Mouse (Mus musculus) embryonic fibroblast, embryonic 13.5 days (primary cell): ENCODE measurements around the gene Mpo. TPM values are rescaled to one million over a fixed set of nuclear protein-coding genes. Genes with fewer than 3 reads are reported as not detected.
A peak's percentile ranks its signal among the peaks of the same experiment; 100 is the strongest.

ENCODE experiments used
- H3K27ac ChIP-seq: 2 replicates; pipeline ENCODE4 v1.5.1; 2012; ENCODE audit warnings: low read length, control low read depth, inconsistent platforms; ENCODE audit not compliant: insufficient read depth
- H3K4me1 ChIP-seq: 2 replicates; pipeline ENCODE4 v1.6.1; 2011; ENCODE audit warnings: low read length; ENCODE audit not compliant: control insufficient read depth, insufficient read depth
- H3K4me3 ChIP-seq: 2 replicates; pipeline ENCODE4 v1.5.1; 2011; ENCODE audit warnings: mild to moderate bottlenecking, control low read depth, low read length; ENCODE audit not compliant: insufficient read depth
- CTCF ChIP-seq: IDR thresholded peaks from 2 replicates; pipeline ENCODE4 v1.5.1; 2011; ENCODE audit warnings: mild to moderate bottlenecking, control low read depth, low read length, moderate library complexity, borderline replicate concordance; ENCODE audit not compliant: insufficient read depth
- POLR2A ChIP-seq: IDR thresholded peaks from 2 replicates; pipeline ENCODE4 v1.6.1; 2011; ENCODE audit warnings: low read depth, mild to moderate bottlenecking, control low read depth, low read length, moderate library complexity
- polyA plus RNA-seq: library from polyadenylated mRNA; stranded (reverse); fragments of >200 nt; gene quantifications from 2 replicates; pipeline ENCODE4 v1.2.4, GENCODE M21; 2011; ENCODE audit warnings: low read depth; ENCODE audit not compliant: missing spikeins, insufficient read length

The Mpo gene
- polyA plus RNA-seq, 1 experiment = not detected

GRCm38 (mm10) chr11:87762702-87763385 is 30.5 kb upstream of the Mpo start:
- TF ChIP-seq CTCF (no peak), POLR2A (no peak)
- Histone ChIP-seq H3K4me1 (no peaks in the 10 kb centered on the region; the same call in 1 of the 2 replicates), H3K27ac (no peak overlapping the region), H3K4me3 (no peak overlapping the region)

- H3K4me3 ChIP-seq = no peak overlapping the region
- no peak overlapping the region for H3K27ac ChIP-seq
- H3K4me1 ChIP-seq = no peaks in the 10 kb centered on the region; the same call in 1 of the 2 replicates
- TF ChIP-seq CTCF (no peak), POLR2A (no peak)
These were observed 29.8 kb upstream of the Mpo start for GRCm38 (mm10) chr11:87763511-87763987.

- no peaks in the 10 kb centered on the region; the same call in 1 of the 2 replicates for H3K4me1 ChIP-seq
- H3K27ac ChIP-seq = no peak overlapping the region
- H3K4me3 ChIP-seq = peak overlapping the region; percentile 5; the same call in 1 of the 2 replicates
- no peak for TF ChIP-seq POLR2A
- no peak for TF ChIP-seq CTCF
These were observed 29.1 kb upstream of the Mpo start for GRCm38 (mm10) chr11:87763988-87764876.

GRCm38 (mm10) chr11:87768745-87769144 is 24.6 kb upstream of the Mpo start:
- no peak overlapping the region for H3K4me3 ChIP-seq
- H3K27ac ChIP-seq = no peak overlapping the region
- no peaks in the 10 kb centered on the region for H3K4me1 ChIP-seq
- TF ChIP-seq POLR2A = no peak
- no peak for TF ChIP-seq CTCF

GRCm38 (mm10) chr11:87770989-87771388 is 22.4 kb upstream of the Mpo start:
- no peaks in the 10 kb centered on the region for H3K4me1 ChIP-seq
- no peak overlapping the region for H3K27ac ChIP-seq
- no peak overlapping the region for H3K4me3 ChIP-seq
- TF ChIP-seq POLR2A = no peak
- TF ChIP-seq CTCF = peak; percentile 61

- Histone ChIP-seq H3K4me1 (no peaks in the 10 kb centered on the region), H3K27ac (no peak overlapping the region), H3K4me3 (no peak overlapping the region)
- TF ChIP-seq CTCF (no peak), POLR2A (no peak)
These were observed 21.0 kb upstream of the Mpo start for GRCm38 (mm10) chr11:87772354-87772753.

GRCm38 (mm10) chr11:87778100-87778765 is 15.1 kb upstream of the Mpo start:
- TF ChIP-seq CTCF = no peak
- no peak for TF ChIP-seq POLR2A
- no peaks in the 10 kb centered on the region for H3K4me1 ChIP-seq
- H3K4me3 ChIP-seq = peak overlapping the region; percentile 6; the same call in 1 of the 2 replicates
- no peak overlapping the region for H3K27ac ChIP-seq

GRCm38 (mm10) chr11:87778915-87779314 is 14.5 kb upstream of the Mpo start:
- H3K27ac ChIP-seq = no peak overlapping the region
- H3K4me1 ChIP-seq = no peaks in the 10 kb centered on the region
- H3K4me3 ChIP-seq = no peak overlapping the region
- TF ChIP-seq CTCF = no peak
- TF ChIP-seq POLR2A = no peak

GRCm38 (mm10) chr11:87779392-87779791 is 14.0 kb upstream of the Mpo start:
- no peak overlapping the region for H3K27ac ChIP-seq
- TF ChIP-seq POLR2A (no peak), CTCF (no peak)

GRCm38 (mm10) chr11:87780130-87780529 is 13.3 kb upstream of the Mpo start:
- Histone ChIP-seq H3K4me3 (no peak overlapping the region), H3K4me1 (no peaks in the 10 kb centered on the region), H3K27ac (no peak overlapping the region)
- TF ChIP-seq CTCF (no peak), POLR2A (no peak)

More at GRCm38 (mm10) chr11:87779392-87779791, 14.0 kb upstream of the Mpo start:
- Histone ChIP-seq H3K4me1 (no peaks in the 10 kb centered on the region), H3K4me3 (no peak overlapping the region)
